Mouse (Mus musculus): ENCODE data around the gene Trip13. TPM values are rescaled to one million over a fixed set of nuclear protein-coding genes. Genes with fewer than 3 reads are reported as not detected.

Trip13 gene
- polyA plus RNA-seq, 1 experiment, result not detected

- H3K4me3 ChIP-seq (ENCODE audit: insufficient read depth, low read depth, low read length), result no peak overlapping the region
- H3K27ac ChIP-seq (replicated peaks; ENCODE audit: low read depth, low read length), result no peak overlapping the region
Measured at GRCm38 (mm10) chr13:73913066-73913465, 24.5 kb downstream of the Trip13 start.

GRCm38 (mm10) chr13:73907683-73908412 lies 29.7 kb downstream of the Trip13 start:
- H3K27ac ChIP-seq (replicated peaks; ENCODE audit: low read depth, low read length), result no peak overlapping the region
- H3K4me3 ChIP-seq (ENCODE audit: insufficient read depth, low read depth, low read length), result no peak overlapping the region
- no peaks in the 10 kb centered on the region for H3K4me1 ChIP-seq (ENCODE audit: control insufficient read depth, insufficient read depth, insufficient read length, low read length)

More at GRCm38 (mm10) chr13:73913066-73913465, 24.5 kb downstream of the Trip13 start:
- no peaks in the 10 kb centered on the region for H3K4me1 ChIP-seq (ENCODE audit: control insufficient read depth, insufficient read depth, insufficient read length, low read length)

- Histone ChIP-seq H3K4me3 (ENCODE audit: insufficient read depth, low read depth, low read length) (no peak overlapping the region), H3K4me1 (ENCODE audit: control insufficient read depth, insufficient read depth, insufficient read length, low read length) (no peaks in the 10 kb centered on the region), H3K27ac (replicated peaks; ENCODE audit: low read depth, low read length) (no peak overlapping the region)
Measured at GRCm38 (mm10) chr13:73907136-73907535, 30.4 kb downstream of the Trip13 start.

GRCm38 (mm10) chr13:73897561-73897960 lies 40.0 kb downstream of the Trip13 start:
- Histone ChIP-seq H3K4me3 (ENCODE audit: insufficient read depth, low read depth, low read length) (no peak overlapping the region), H3K4me1 (ENCODE audit: control insufficient read depth, insufficient read depth, insufficient read length, low read length) (peaks cover 4% of the 10 kb centered on the region; the same call in 1 of the 2 replicates), H3K27ac (replicated peaks; ENCODE audit: low read depth, low read length) (no peak overlapping the region)

- peak overlapping the region; percentile 77; the same call in 1 of the 2 replicates for H3K27ac ChIP-seq (replicated peaks; ENCODE audit: low read depth, low read length)
- peaks cover 9% of the 10 kb centered on the region; the same call in 1 of the 2 replicates for H3K4me1 ChIP-seq (ENCODE audit: control insufficient read depth, insufficient read depth, insufficient read length, low read length)
- no peak overlapping the region for H3K4me3 ChIP-seq (ENCODE audit: insufficient read depth, low read depth, low read length)
Measured at GRCm38 (mm10) chr13:73892493-73893178, 44.9 kb downstream of the Trip13 start.

- Histone ChIP-seq H3K4me1 (ENCODE audit: control insufficient read depth, insufficient read depth, insufficient read length, low read length) (peaks cover 8% of the 10 kb centered on the region), H3K4me3 (ENCODE audit: insufficient read depth, low read depth, low read length) (no peak overlapping the region), H3K27ac (replicated peaks; ENCODE audit: low read depth, low read length) (no peak overlapping the region)
Measured at GRCm38 (mm10) chr13:73887415-73887874, 50.1 kb downstream of the Trip13 start.

- H3K4me1 ChIP-seq (ENCODE audit: control insufficient read depth, insufficient read depth, insufficient read length, low read length), result peaks cover 4% of the 10 kb centered on the region
- H3K4me3 ChIP-seq (ENCODE audit: insufficient read depth, low read depth, low read length), result no peak overlapping the region
- no peak overlapping the region for H3K27ac ChIP-seq (replicated peaks; ENCODE audit: low read depth, low read length)
Measured at GRCm38 (mm10) chr13:73886601-73887000, 51.0 kb downstream of the Trip13 start.

- Histone ChIP-seq H3K27ac (replicated peaks; ENCODE audit: low read depth, low read length) (no peak overlapping the region), H3K4me3 (ENCODE audit: insufficient read depth, low read depth, low read length) (no peak overlapping the region), H3K4me1 (ENCODE audit: control insufficient read depth, insufficient read depth, insufficient read length, low read length) (peaks cover 4% of the 10 kb centered on the region)
Measured at GRCm38 (mm10) chr13:73886066-73886465, 51.5 kb downstream of the Trip13 start.

- Histone ChIP-seq H3K4me3 (ENCODE audit: insufficient read depth, low read depth, low read length) (no peak overlapping the region), H3K4me1 (ENCODE audit: control insufficient read depth, insufficient read depth, insufficient read length, low read length) (peaks cover 7% of the 10 kb centered on the region), H3K27ac (replicated peaks; ENCODE audit: low read depth, low read length) (no peak overlapping the region)
Measured at GRCm38 (mm10) chr13:73885656-73886055, 51.9 kb downstream of the Trip13 start.

GRCm38 (mm10) chr13:73881347-73881746 lies 56.2 kb downstream of the Trip13 start:
- no peak overlapping the region for H3K27ac ChIP-seq (replicated peaks; ENCODE audit: low read depth, low read length)
- no peak overlapping the region for H3K4me3 ChIP-seq (ENCODE audit: insufficient read depth, low read depth, low read length)

GRCm38 (mm10) chr13:73879824-73880223 lies 57.8 kb downstream of the Trip13 start:
- Histone ChIP-seq H3K27ac (replicated peaks; ENCODE audit: low read depth, low read length) (no peak overlapping the region), H3K4me3 (ENCODE audit: insufficient read depth, low read depth, low read length) (no peak overlapping the region), H3K4me1 (ENCODE audit: control insufficient read depth, insufficient read depth, insufficient read length, low read length) (peaks cover 5% of the 10 kb centered on the region)

More at GRCm38 (mm10) chr13:73881347-73881746, 56.2 kb downstream of the Trip13 start:
- peaks cover 8% of the 10 kb centered on the region for H3K4me1 ChIP-seq (ENCODE audit: control insufficient read depth, insufficient read depth, insufficient read length, low read length)

- H3K4me1 ChIP-seq (ENCODE audit: control insufficient read depth, insufficient read depth, insufficient read length, low read length), result no peaks in the 10 kb centered on the region
- no peak overlapping the region for H3K27ac ChIP-seq (replicated peaks; ENCODE audit: low read depth, low read length)
- H3K4me3 ChIP-seq (ENCODE audit: insufficient read depth, low read depth, low read length), result no peak overlapping the region
Measured at GRCm38 (mm10) chr13:73872159-73872558, 65.4 kb downstream of the Trip13 start.

Other genes with a start within 250 kb of the Trip13 start
- gene Slc6a19, start 232.9 kb downstream of the Trip13 start, polyA plus RNA-seq (2012; ENCODE audit: insufficient read depth, insufficient read length, missing spikeins), result 2.1 and 2.7 TPM in 2 replicates
- gene Slc12a7, start 204.7 kb downstream of the Trip13 start, polyA plus RNA-seq (2012; ENCODE audit: insufficient read depth, insufficient read length, missing spikeins), result 17.7 and 29.3 TPM in 2 replicates
- 0.44 and 0.54 TPM in 2 replicates for gene Nkd2, start 90.2 kb downstream of the Trip13 start, polyA plus RNA-seq (2012; ENCODE audit: insufficient read depth, insufficient read length, missing spikeins)
- gene Brd9, start within 50 bp of the Trip13 start, polyA plus RNA-seq (2012; ENCODE audit: insufficient read depth, insufficient read length, missing spikeins), result 15.4 and 16.2 TPM in 2 replicates
- not detected in 2 replicates for gene Zdhhc11, start 26.1 kb upstream of the Trip13 start, polyA plus RNA-seq (2012; ENCODE audit: insufficient read depth, insufficient read length, missing spikeins)
- 15.1 and 18.7 TPM in 2 replicates for gene Tppp, start 71.6 kb upstream of the Trip13 start, polyA plus RNA-seq (2012; ENCODE audit: insufficient read depth, insufficient read length, missing spikeins)
- 1.8 and 1.9 TPM in 2 replicates for gene Cep72, start 124.5 kb upstream of the Trip13 start, polyA plus RNA-seq (2012; ENCODE audit: insufficient read depth, insufficient read length, missing spikeins)
- gene Slc9a3, start 183.7 kb upstream of the Trip13 start, polyA plus RNA-seq (2012; ENCODE audit: insufficient read depth, insufficient read length, missing spikeins), result not detected in 2 replicates

Data from brown adipose tissue, adult 24 weeks (tissue).